Mouse (Mus musculus) megakaryocyte-erythroid progenitor cell, adult 5-6 weeks (primary cell): ENCODE results near the gene Hcrt. TPM values are rescaled to one million over a fixed set of nuclear protein-coding genes. Genes with fewer than 3 reads are reported as not detected.
A peak's percentile ranks its signal among the peaks of the same experiment; 100 is the strongest.

ENCODE experiments used
- ATAC-seq: replicated peaks from 2 replicates; pipeline ENCODE4 v1.8.0; 2016; ENCODE audit warnings: mild to moderate bottlenecking, inconsistent platforms; ENCODE audit not compliant: severe bottlenecking, poor library complexity, low FRiP score, low TSS enrichment
- total RNA-seq, 2 experiments: library from RNA; stranded (forward) in 1 of 2; stranded (reverse) in 1 of 2; fragments of 200-1000, 215-1000 nt in 1 of 2; fragments of >200 nt in 1 of 2; fragmentation: Nextera tagmentation in 1 of 2; gene quantifications; 2 replicates each; pipeline ENCODE4 v1.2.3; 2014 to 2017

Hcrt gene
- total RNA-seq, 2 experiments from 2014 or later, result not detected

DNA sequence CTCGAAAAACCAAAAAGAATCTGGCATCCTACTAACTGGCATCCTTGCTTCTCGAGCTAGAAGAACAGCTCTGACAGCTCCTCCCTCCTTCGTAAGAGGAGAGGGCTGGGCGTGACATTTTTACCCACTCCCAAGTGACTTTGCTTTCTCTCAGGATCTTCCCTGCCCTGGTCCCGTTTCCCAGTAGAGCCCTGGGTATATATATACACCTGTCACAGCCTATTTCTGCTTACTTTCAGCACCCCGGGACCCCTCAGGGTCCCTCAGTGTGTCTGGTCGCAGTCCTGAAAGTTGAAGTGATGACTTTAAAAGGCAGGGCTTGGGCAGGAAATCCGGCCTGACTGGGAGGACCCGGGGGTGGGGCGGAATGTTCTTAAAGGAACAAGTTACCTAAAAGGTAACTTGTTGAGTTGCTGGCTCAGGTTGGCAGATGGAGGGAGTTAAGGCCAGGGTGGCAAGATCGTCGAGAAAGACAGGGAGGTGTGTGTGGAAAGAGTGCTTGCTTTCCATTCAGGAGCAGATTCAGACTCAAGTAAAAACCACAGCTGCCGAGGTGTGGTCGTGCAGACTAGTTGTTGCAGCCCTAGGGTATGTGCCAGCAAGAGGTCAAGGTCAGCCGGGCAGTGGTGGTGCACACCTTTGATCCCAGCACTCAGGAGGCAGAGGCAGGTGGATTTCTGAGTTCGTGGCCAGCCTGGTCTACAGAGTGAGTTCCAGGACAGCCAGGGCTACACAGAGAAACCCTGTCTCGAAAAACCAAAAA, 8.1 kb upstream of the Hcrt start, which contains the start of gene Ghdc:
Gene Ghdc, minus strand, starts transcription at position 312 of the 763 bp plus-strand sequence.
- ATAC-seq, result peak; percentile 87

DNA sequence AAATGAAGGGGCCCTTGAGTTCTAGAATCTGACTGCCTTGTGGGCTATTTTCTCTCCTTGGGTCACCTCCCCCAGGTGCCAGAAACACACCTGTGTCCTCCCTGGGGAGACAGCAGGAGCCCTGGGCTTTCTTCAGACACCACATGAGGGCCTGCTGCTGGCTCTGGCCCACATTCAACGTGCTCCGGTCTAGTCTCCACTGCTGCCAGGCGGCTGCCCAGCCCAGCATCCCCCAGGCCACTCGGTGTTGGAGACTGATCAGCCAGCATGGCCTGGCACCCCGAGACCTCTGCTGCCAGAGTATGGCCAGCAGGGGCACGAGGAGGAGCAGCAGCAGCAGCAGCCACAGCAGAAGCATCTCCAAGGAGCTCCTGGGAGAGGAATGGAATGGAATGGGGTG, 7.2 kb upstream of the Hcrt start:
- ATAC-seq, result no peak

DNA sequence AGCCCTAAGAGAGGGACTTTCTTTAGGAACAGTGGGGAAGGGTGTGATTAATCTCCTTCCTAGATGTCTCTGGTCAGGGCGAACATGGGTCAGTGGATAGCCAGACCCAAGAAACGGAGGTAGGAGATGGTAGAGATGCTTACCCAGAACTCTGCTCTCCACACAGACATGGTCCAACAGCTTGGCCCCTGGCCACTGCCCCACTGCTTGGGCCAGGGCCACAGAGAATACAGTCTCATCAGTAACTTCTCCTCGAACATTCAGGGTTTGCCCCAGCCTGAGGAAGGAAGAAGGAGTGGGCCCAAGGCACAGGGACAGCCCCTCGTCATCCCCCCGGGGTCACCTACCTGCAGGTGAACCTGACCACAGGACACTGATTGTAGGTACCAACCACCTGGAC, 5.1 kb upstream of the Hcrt start:
- ATAC-seq, result no peak

DNA sequence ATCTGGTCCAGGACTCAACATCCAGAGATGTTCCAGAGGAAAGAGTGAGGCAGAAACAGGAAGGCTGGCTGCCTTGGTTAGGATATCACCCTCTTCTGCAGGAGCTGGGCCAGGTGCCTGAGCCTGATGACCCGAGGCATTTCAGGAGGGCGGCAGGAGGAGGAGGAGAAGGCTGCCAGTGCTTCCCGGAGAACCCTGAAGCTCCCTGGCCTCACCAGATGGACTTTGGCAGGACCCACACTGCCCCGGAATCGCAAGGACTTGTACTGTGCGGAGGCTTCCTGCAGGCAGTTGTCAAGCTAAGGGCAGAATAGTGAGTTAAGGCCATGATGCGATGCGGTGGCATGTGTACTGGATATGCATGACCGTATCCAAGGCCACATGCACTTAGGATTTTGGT, 4.0 kb upstream of the Hcrt start:
- no peak for ATAC-seq

DNA sequence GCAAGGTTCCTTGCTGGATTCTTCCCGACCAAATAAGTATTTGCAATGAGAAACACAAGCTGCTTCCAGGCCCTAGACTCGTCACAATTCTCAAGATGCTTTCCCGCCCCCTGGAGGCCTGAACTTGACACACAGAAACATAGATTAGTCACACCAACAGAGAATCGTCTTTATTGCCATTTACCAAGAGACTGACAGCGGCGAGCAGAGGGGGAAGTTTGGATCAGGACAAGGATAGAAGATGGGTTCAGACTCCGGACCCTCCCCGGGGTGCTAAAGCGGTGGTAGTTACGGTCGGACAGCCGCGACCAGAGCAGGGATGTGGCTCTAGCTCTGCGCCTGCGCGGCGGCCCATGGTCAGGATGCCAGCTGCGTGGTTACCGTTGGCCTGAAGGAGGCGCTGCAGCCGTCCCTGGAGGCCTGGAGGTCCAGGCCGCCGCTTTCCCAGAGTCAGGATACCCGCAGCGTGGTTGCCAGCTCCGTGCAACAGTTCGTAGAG, 1.1 kb downstream of the Hcrt start:
- peak; percentile 78 for ATAC-seq

DNA sequence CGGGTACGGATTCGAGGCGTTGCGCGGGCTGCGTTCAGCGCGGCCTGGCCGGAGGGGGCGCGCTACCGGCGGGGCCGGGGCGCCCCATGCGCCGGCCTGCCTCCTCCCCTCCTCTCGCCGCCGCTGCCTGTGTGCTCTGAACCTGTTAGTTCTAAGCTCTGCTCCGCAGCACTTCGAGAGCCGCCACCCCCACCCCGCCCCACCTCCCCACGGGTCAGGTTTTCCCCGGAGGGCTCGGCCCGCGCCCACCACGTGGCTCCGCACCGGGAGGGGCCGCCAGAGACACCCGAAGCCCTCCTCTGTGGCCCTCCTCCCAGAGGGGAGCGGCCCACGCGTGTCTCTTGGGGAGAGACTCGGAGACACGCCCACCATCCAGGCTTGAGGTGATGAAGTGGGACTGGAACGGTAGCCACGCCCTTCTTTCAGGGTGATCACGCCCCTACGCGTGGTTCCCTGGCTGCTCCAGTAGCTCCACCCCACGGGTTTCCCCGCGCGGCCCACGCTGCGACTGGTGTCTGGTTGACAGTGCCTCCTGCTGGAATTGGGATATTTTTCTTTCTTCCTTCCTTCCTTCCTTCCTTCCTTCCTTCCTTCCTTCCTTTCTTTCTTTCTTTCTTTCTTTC, 3.0 kb downstream of the Hcrt start, which contains the start of gene Kcnh4:
Gene Kcnh4, minus strand, starts transcription at position 332 of the 623 bp plus-strand sequence.
- ATAC-seq, result peak; percentile 40; the same call in 1 of the 2 replicates

DNA sequence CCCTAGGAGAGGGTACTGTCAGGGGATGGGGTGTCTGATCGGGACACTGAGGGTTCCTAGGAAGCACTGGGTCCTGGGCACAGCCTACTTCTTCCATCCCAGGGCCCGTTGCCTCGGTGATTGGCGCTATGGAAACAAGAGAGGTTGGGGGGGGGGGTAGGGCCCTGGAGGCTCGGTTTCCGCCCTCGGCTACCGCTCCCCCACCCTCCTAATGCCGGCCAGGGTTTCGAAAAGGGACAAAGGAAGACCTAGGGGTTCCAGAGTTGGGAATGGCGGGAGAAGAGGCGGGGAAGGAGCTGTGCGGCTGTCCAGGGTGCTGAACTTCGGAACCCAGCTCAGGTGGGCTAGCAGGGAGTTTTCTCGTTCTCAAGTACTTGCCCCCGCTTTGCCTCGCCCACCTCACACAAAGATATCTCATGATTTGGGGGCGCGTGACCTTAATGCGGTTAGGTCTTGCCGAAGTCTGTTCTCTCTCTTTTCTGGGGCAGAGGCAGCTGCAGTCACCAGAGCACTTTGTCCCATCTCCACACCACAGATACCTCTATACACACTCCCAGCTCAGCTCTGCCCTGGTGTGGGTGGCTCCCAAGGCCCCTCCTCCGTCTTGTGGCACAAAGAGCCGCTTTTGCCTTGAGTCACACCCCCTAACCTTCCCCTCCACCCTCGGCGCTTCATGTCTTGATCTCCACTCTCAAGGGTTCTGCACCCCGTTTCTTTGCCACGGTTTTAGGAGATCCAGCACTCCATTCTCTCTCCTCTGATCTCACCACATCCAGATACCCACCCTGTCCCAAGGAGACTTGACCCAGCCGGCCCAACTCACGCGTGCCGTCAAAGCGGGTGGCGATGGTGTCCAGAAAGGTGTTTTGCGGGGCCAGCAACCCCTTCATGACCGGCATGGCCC, 3.8 kb downstream of the Hcrt start:
- 0 out of 2 replicates have a peak, but pooled peaks have one; percentile 20 for ATAC-seq

DNA sequence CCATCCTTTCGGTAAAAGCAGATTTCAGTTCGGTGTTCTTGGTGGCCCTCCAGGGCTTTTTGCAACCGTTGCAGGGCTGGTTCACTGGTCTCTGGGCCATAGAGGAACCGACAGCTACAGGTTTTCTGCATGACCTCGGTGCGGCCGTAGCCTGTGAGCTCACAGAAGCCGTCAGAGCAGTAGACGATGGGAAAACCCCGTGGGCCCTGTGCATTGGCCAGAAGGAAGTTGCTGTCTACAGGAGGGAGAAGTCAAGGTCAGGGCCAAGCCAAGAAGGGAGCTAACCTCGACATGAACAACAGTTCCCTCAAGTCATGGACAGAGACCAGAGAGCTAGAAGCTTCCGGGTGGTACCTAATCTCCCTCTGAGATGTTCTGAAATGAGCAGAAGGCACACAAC, 5.2 kb downstream of the Hcrt start:
- no peak for ATAC-seq

DNA sequence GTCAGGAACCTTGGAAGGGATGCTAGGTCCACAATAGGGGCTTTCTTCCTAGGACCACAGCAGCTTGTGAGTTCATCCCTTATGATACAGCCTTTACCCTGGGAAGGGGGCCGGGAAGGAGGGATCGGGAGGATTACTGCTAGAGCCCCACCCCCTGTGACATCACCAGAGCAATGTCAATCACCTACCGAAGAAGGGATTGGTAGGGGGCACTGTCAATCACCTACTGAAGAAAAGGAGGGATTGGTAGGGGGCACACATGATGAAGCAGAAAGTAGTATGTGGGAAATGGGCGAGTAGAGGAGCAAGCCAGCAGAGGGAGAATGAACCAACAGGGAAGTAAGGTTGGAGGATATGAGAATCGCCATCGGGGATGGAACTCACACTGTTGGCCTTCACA, 6.3 kb downstream of the Hcrt start:
- no peak for ATAC-seq

DNA sequence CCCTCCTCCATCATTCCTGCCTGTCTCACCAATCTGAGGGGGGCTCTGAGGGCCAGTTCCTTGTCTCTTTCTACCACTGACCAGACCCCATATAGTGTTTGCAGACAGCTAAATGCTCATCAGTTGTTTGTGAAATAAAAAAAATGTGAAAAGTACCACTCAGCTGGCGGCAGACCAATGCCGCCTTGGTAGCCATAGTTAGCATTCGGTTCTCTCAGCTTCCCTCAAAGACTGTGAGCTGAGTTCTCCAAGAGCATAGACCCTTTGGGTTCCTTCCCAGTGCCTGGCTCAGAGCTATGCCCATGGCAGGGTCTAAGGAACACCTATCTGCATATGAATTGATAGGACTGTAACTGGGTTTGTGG, 8.1 kb downstream of the Hcrt start:
- no peak for ATAC-seq

DNA sequence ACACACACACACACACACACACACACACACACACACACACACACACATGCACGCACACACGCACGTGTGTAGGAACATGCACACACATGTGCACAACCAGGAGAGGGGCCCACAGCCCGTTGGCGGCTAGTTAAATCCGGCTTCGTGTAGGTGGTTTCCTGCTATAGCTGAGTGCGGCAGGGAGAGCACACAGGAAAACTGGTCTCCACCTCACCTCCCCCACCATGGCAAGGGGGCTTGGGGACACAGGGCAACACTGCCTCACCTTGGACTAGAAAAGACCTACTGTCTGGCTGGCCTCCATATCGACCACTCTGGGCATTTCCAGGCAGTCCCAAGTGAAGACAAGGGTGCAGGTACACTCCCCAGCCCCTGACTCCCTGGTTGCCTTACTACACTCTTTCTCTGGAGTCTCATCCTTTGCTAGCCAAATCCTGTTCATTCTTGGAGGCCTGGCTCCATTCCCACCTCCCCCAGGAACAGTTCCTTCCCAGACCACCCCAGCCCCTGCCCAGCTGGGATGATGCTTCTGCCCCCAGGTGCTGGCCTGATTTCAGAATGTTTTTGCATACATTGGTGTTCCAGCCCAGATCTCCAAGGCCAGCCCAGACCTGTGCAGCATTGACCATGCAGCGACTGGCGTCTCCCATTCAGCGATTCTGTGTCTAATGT, 8.6 kb downstream of the Hcrt start:
- no peak for ATAC-seq

DNA sequence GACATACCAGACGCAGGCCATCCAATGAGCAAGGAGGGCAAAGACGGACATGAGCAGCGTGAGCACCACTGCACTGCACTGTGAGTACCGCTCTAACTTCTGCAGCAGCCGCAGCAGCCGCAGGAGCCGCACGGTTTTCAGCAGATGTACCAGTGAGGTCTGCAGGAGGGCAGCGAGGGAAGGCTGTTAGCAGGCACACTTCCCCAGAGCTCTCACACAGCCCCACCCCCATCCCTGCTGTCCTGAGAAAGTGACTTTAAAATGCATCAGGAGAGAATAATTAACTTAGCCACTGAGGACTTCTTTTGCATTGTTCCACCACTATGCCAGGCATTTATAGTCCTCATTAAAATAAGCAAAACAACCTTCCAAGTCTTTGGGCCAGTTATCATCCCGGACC, 10.4 kb downstream of the Hcrt start:
- ATAC-seq, result no peak

DNA sequence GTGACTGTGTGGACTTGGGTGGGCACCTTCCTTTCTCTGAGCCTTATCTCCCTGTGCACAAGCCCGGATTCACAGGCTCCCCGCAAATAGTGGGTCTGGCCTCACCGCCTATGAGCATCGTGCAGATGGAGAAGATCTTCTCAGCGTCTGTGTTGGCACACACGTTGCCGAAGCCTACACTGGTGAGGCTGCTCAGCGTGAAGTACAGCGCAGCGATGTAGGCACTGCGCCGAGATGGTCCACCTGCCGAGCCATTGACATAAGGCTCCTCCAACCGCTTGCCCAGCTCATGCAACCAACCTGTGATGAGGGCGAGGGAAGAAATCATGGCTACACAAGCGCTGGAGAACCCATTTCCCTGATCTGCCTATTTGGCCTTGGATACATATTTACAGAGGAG, 12.6 kb downstream of the Hcrt start:
- no peak for ATAC-seq

DNA sequence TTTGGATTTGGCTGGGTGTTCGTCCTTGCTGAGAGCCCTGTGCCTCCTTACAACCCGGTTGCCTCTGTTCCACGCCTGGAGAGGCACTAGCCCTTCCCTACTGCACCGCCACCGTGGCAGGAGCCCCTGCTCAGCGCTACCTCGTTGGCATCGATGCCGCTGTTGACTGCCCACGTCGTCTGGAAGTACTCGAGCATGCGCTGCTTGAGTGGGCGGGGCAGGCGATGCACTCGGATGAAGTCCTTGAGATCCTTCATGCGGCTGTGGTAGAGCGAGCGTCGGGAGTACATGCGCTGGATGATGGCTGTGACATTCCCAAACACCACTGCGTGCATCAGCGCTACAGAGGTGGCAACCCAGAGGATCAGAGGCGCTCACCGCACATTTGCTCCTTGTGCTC, 13.3 kb downstream of the Hcrt start:
- ATAC-seq, result no peak

DNA sequence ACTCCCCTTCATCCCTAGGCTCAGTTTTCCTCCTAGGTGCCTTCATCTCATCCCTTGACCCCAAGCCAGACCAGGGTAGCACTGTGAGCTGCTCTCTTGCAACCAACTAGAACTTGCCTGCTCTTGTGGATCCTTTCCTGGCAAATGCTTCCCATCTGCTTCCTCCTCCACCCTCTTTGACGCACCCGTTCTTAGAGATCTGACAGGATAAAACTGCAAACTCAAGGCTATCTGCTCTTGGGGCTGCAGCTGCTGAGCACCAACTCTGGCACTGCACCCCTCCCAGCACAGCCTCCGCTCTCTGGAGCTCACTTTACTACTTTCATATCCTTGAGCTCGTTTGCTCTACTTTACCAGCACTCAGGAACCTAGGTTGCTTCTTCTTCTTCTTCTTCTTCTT, 14.1 kb downstream of the Hcrt start:
- ATAC-seq, result no peak

DNA sequence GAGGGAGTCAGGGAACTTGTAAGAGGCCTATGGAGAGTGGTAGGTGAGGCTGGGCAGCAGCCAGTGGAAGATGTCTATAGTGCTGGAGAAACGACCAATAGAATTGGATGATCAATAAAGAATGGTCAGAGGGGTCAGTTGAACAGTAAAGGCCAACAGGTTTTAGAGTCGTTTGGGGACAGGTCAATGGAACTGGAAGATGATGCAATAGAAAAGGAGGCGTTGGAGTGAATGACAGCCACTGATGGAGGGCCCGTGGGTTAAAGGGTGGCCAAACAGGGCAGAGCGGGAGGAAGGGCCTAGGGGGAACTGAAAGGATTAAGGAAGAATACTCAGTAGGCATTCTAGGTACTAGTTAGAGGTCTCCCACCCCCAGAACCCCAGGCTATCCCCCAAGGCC, 15.6 kb downstream of the Hcrt start:
- no peak for ATAC-seq

DNA sequence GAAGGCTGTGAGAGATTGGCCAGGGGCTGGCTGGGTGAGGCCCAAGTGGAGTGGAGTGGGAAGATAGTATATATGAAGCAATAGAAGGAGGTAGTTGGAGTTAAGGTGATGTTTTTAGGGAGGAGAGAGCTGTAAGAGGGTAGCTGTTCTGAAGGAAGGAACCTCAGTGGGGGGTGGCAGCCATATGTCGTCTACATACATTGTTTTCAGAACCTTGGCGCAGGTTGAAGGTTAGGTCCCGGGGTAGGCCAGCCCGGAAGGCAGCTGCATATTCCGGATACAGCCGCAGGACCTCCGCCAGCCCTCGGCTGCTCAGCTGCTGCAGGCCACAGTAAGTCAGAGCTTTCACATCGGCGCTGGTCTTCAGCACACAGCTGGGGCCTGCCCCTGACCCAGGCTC, 16.2 kb downstream of the Hcrt start:
- no peak for ATAC-seq

DNA sequence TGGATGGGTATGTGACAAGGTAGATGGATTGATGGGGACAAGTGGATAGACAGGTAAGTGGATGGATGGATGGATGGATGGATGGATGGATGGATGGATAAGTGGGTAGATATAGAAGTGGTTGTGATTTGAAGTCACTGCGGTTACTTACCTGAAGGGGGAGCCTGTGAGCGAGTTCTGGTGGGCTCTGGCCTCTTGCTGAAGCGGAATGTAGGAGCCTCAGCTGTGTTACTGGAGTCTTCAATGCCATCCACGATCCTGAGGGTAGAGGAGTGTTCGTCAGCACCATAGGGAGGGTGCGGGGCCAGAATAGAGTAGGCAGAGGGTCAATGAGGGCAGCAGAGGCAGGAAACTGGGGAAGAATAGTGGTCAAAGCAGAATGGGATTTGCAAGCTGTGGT, 17.6 kb downstream of the Hcrt start:
- peak; percentile 69 for ATAC-seq

DNA sequence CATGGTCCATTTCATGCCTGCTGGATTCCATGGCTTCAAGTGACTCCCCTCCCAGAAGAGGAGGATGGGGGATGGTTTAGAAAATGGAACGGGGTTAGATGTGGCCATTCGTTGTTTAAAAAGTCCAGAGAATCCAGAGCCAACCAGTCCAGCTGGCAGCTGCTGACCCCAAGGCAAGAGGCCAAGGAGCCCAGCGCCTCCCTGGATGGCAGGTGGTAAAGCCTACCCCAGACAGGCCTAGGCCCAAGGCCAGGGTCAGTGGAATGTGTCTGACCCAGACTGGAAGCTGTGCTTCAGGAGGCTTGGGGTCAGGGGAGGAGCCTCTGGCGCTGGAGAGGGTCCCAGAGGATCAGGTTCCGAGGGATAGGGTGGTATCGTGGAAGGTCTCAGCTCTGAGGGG, 21.4 kb downstream of the Hcrt start:
- no peak for ATAC-seq

DNA sequence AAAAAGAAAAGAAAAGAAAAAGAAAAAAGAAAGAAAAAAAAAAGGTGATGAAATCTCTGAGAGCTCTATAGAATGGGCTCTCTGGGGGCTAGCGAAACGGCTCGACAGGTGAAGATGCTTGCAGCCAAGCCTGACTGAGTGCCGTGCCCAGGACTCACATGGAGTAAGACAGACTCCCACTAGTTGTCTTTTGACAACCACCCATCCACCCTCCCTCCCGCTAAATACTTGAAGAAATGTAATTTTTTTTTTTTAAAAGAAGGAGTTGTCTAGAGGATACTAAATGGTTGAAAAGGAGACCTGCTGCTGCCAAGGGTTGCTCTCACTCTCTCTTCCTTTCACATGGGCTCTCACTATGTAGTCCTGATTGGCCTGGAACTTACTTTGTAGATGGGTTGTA, 24.0 kb downstream of the Hcrt start:
- no peak for ATAC-seq
